Mouse (Mus musculus) bone marrow macrophage, adult 2 months (primary cell): ENCODE measurements at regions not wholly inside any gene's neighbourhood (a gene's known extent, or its start where the extent isn't known, plus 50 kb on each side); places are given as distances from the start of the nearest gene placed in this dataset.

Experiments used
- CTCF ChIP-seq: IDR thresholded peaks from 2 replicates; pipeline ENCODE4 v1.5.1; 2012; ENCODE audit warnings: low read depth, mild to moderate bottlenecking, low read length, moderate library complexity
- POLR2A ChIP-seq: IDR thresholded peaks from 2 replicates; pipeline ENCODE4 v1.6.1; 2012; ENCODE audit warnings: mild to moderate bottlenecking, low read depth, low read length, borderline replicate concordance

GRCm38 (mm10) chr10:97966931-97967330 lies 240.4 kb upstream of the C030005K15Rik start:
- TF ChIP-seq CTCF, result no peak
- no peak for TF ChIP-seq POLR2A
